Mouse (Mus musculus) neural tube, embryonic 11.5 days (tissue): ENCODE measurements around the gene 4933436I01Rik. TPM values are rescaled to one million over a fixed set of nuclear protein-coding genes. Genes with fewer than 3 reads are reported as not detected.

ENCODE experiments used
- ATAC-seq: fragments of 200-750 bp; cut with Nextera tagmentation; 2 replicates; pipeline ENCODE4 v1.8.0; 2017; ENCODE audit warnings: moderate number of reproducible peaks, mild to moderate bottlenecking, moderate TSS enrichment, moderate library complexity; ENCODE audit not compliant: insufficient read depth, low FRiP score, low TSS enrichment
- DNase-seq: peaks from one replicate; pipeline ENCODE4 v3.0.0-alpha.2; 2015; ENCODE audit warnings: low spot score
- H3K27ac ChIP-seq: fragments of 300-500 bp; sonication (generic); 2 replicates; pipeline ENCODE4 v1.5.1; 2014; ENCODE audit warnings: low read depth, mild to moderate bottlenecking, low read length
- H3K27me3 ChIP-seq: fragments of 300-500 bp; sonication (generic); 2 replicates; pipeline ENCODE4 v1.6.1; 2014; ENCODE audit warnings: mild to moderate bottlenecking, low read length, mixed read lengths; ENCODE audit not compliant: control insufficient read depth, insufficient read depth
- H3K36me3 ChIP-seq: fragments of 300-500 bp; sonication (generic); 2 replicates; pipeline ENCODE4 v1.6.1; 2014; ENCODE audit warnings: mild to moderate bottlenecking, low read length, moderate library complexity, mixed read lengths; ENCODE audit not compliant: control insufficient read depth, insufficient read depth
- H3K4me1 ChIP-seq: fragments of 300-500 bp; sonication (generic); 2 replicates; pipeline ENCODE4 v1.6.1; 2014; ENCODE audit warnings: low read length, mixed read lengths; ENCODE audit not compliant: control insufficient read depth, insufficient read depth
- H3K4me2 ChIP-seq: fragments of 300-500 bp; sonication (generic); 2 replicates; pipeline ENCODE4 v1.6.1; 2014; ENCODE audit warnings: low read depth, mild to moderate bottlenecking, moderate library complexity
- H3K4me3 ChIP-seq: fragments of 300-500 bp; sonication (generic); 2 replicates; pipeline ENCODE4 v1.5.1; 2014; ENCODE audit warnings: low read depth, low read length
- H3K9ac ChIP-seq: fragments of 300-500 bp; sonication (generic); 2 replicates; pipeline ENCODE4 v1.6.1; 2014; ENCODE audit warnings: mild to moderate bottlenecking, low read length
- H3K9me3 ChIP-seq: fragments of 300-500 bp; sonication (generic); 2 replicates; pipeline ENCODE4 v1.6.1; 2016; ENCODE audit warnings: low read length; ENCODE audit not compliant: control insufficient read depth
- WGBS: fragments of 180-500 bp; shearing (Covaris S2); extraction: QIAGEN DNeasy Blood & Tissue Kit; methylation state at CpG from one replicate; pipeline ENCODE4 v1.1.7; 2014; 5-methylcytosine and 5-hydroxymethylcytosine counted together
- polyA plus RNA-seq: library from polyadenylated mRNA; unstranded; fragments of >200 nt; fragmentation: Nextera tagmentation; extraction: Ambion mirVana; gene quantifications from 2 replicates; pipeline ENCODE4 v1.2.1, GENCODE M21; 2014

The 4933436I01Rik gene
- not detected in 2 replicates for polyA plus RNA-seq

DNA sequence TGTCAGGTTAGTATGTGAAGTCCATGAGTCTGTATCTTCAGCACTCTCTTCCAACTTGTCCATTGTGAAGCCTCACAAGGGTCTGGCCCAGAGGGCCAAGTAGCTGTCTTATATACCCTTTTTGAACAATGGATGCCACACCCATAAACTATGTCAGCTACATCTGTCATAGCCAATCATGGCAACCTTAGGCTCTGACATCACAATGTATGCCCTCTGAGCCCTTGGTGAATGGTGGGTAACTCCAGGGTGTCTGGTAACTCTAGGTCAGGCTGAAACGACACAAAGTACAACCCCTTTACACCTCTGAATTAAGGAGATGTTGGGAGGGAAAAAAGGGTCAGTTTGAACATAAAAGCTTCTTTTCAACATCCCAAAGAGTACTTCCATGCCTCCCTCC is at the start of gene 4933436I01Rik:
Gene 4933436I01Rik, minus strand, starts transcription at position 101 of the 400 bp plus-strand sequence.
- no peak for DNase-seq
- H3K27me3 ChIP-seq = no peaks in the 10 kb centered on the region
- no peak within 1 kb of the TSS for H3K4me2 ChIP-seq
- H3K9me3 ChIP-seq = no peaks in the 10 kb centered on the region
- H3K27ac ChIP-seq = no peak within 1 kb of the TSS
- no peak within 1 kb of the TSS for H3K4me3 ChIP-seq
- 71% methylated on average over 1 of the region's 1 CpGs for WGBS
- H3K9ac ChIP-seq = no peak within 1 kb of the TSS
- no peaks in the 10 kb centered on the region for H3K4me1 ChIP-seq
- no peak for ATAC-seq
- H3K36me3 ChIP-seq = no peaks in the 10 kb centered on the region

GRCm38 (mm10) chrX:67924769-67925470 is 3.7 kb upstream of the 4933436I01Rik start:
- 67% methylated on average over 1 of the region's 1 CpGs for WGBS
- no peak for ATAC-seq
- Histone ChIP-seq H3K4me1 (no peaks in the 10 kb centered on the region), H3K9ac (no peak overlapping the region), H3K9me3 (no peaks in the 10 kb centered on the region), H3K36me3 (no peaks in the 10 kb centered on the region), H3K27me3 (no peaks in the 10 kb centered on the region), H3K4me3 (no peak overlapping the region), H3K4me2 (no peak overlapping the region), H3K27ac (no peak overlapping the region)
- no peak for DNase-seq

DNA sequence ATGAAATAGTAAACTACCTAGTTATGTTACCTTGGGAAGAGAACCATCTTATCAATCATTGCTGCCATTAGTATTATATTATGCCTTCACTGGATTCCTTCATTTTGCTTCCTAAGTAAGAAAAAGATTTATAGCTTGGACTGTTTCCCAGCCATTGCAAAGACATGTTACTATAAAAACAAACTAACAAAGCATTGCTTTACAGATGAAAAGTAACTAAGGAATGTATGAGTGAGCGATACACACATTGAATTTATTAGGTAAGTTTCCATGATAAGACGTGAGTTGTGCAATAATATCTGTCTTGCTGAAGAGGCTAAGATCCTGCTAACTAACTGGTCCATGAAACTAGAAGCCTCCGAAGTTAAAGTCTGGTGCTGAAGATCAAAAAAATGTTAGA is 37.8 kb downstream of the 4933436I01Rik start:
- Histone ChIP-seq H3K27ac (no peak overlapping the region), H3K9me3 (no peaks in the 10 kb centered on the region), H3K36me3 (no peaks in the 10 kb centered on the region), H3K4me3 (no peak overlapping the region), H3K27me3 (no peaks in the 10 kb centered on the region), H3K4me1 (no peaks in the 10 kb centered on the region), H3K4me2 (no peak overlapping the region), H3K9ac (no peak overlapping the region)
- ATAC-seq (no peak), DNase-seq (no peak)
- WGBS = 81% methylated on average over 3 of the region's 3 CpGs

Other genes starting within 250 kb of the 4933436I01Rik start
- gene Gm1140, start 227.9 kb downstream of the 4933436I01Rik start, polyA plus RNA-seq = not detected in 2 replicates
- gene Gm14692, start 225.8 kb downstream of the 4933436I01Rik start, polyA plus RNA-seq = not detected in 2 replicates